Mouse (Mus musculus): ENCODE measurements around the gene Gm20388.

GRCm38 (mm10) chr8:120556198-120556892 lies 645.7 kb downstream of the Gm20388 start:
- TF ChIP-seq POLR2A (IDR thresholded peaks at IDR 0.05; ENCODE audit: borderline replicate concordance, insufficient read depth, low read length), result no peak
- TF ChIP-seq CTCF (IDR thresholded peaks at IDR 0.05; ENCODE audit: borderline replicate concordance, insufficient read depth, low read depth, low read length), result no peak
